Mouse (Mus musculus) liver, postnatal 0 days (tissue): Measurements from ENCODE around the gene Zbtb20. TPM values are rescaled to one million over a fixed set of nuclear protein-coding genes. Genes with fewer than 3 reads are reported as not detected.

Experiments used
- ATAC-seq: fragments of 200-750 bp; cut with Nextera tagmentation; 2 replicates; pipeline ENCODE4 v1.8.0; 2017; ENCODE audit warnings: mild to moderate bottlenecking, moderate library complexity
- DNase-seq: peaks from one replicate; pipeline ENCODE4 v3.0.0-alpha.2; 2016
- H3K27ac ChIP-seq: fragments of 300-500 bp; sonication (generic); 2 replicates; pipeline ENCODE4 v1.5.1; 2014; ENCODE audit warnings: antibody characterized with exemption, moderate library complexity, mild to moderate bottlenecking, low read depth
- H3K27me3 ChIP-seq: fragments of 300-500 bp; sonication (generic); 2 replicates; pipeline ENCODE4 v1.6.1; 2014; ENCODE audit warnings: low read length, control low read depth, mixed read lengths; ENCODE audit not compliant: insufficient read depth
- H3K36me3 ChIP-seq: fragments of 300-500 bp; sonication (generic); replicated peaks from 2 replicates; pipeline ENCODE4 v1.6.1; 2014; ENCODE audit warnings: mild to moderate bottlenecking, control low read depth, low read length, moderate library complexity, mixed read lengths; ENCODE audit not compliant: insufficient read depth
- H3K4me1 ChIP-seq: fragments of 300-500 bp; sonication (generic); 2 replicates; pipeline ENCODE4 v1.6.1; 2014; ENCODE audit warnings: antibody characterized with exemption, mild to moderate bottlenecking, control low read depth; ENCODE audit not compliant: insufficient read depth
- H3K4me2 ChIP-seq: fragments of 300-500 bp; sonication (generic); 2 replicates; pipeline ENCODE4 v1.6.1; 2014; ENCODE audit warnings: low read depth, mild to moderate bottlenecking, low read length, moderate library complexity, mixed read lengths
- H3K4me3 ChIP-seq: fragments of 300-500 bp; sonication (generic); 2 replicates; pipeline ENCODE4 v1.5.1; 2014; ENCODE audit warnings: low read depth, low read length
- H3K9ac ChIP-seq: fragments of 300-500 bp; sonication (generic); replicated peaks from 2 replicates; pipeline ENCODE4 v1.6.1; 2014; ENCODE audit warnings: mild to moderate bottlenecking, moderate library complexity
- H3K9me3 ChIP-seq: fragments of 300-500 bp; sonication (generic); 2 replicates; pipeline ENCODE4 v1.6.1; 2016; ENCODE audit warnings: mild to moderate bottlenecking, control low read depth, low read length, mixed read lengths
- CTCF ChIP-seq: sonication (generic); IDR thresholded peaks from 2 replicates; pipeline ENCODE4 v1.5.1; 2016; ENCODE audit warnings: antibody characterized with exemption, low read depth
- EP300 ChIP-seq: IDR thresholded peaks from 2 replicates; pipeline ENCODE4 v1.6.1; 2016; ENCODE audit warnings: antibody characterized with exemption, low read depth, mild to moderate bottlenecking
- WGBS: fragments of 180-500 bp; shearing (Covaris S2); extraction: QIAGEN DNeasy Blood & Tissue Kit; methylation state at CpG from one replicate; pipeline ENCODE4 v1.1.7; 2014; ENCODE audit not compliant: insufficient replicate concordance; 5-methylcytosine and 5-hydroxymethylcytosine counted together
- microRNA counts: library from miRNA; unstranded; fragments of <30 nt; microRNA quantifications from one replicate; lab custom pipeline; 2015
- microRNA-seq: library from miRNA; unstranded; fragments of <30 nt; microRNA quantifications from one replicate; pipeline ENCODE4, GENCODE M21; 2016
- polyA plus RNA-seq: library from polyadenylated mRNA; unstranded; fragments of >200 nt; fragmentation: Nextera tagmentation; extraction: Ambion mirVana; gene quantifications from 2 replicates; pipeline ENCODE4 v1.2.1, GENCODE M21; 2015

Zbtb20 gene
- polyA plus RNA-seq, 1 experiment from 2014 or later, result 9.2 TPM

GRCm38 (mm10) chr16:43690211-43690690 is 814.6 kb downstream of the Zbtb20 start:
- ATAC-seq, result no peak
- Histone ChIP-seq H3K27me3 (no peaks in the 10 kb centered on the region), H3K9ac (no peak overlapping the region), H3K9me3 (no peaks in the 10 kb centered on the region), H3K27ac (no peak overlapping the region), H3K4me2 (no peak overlapping the region), H3K4me3 (no peak overlapping the region), H3K36me3 (no peaks in the 10 kb centered on the region), H3K4me1 (no peaks in the 10 kb centered on the region)
- DNase-seq, result no peak
- TF ChIP-seq EP300 (no peak), CTCF (no peak)
- 68% methylated on average over 3 of the region's 3 CpGs for WGBS

- no peak for TF ChIP-seq CTCF
- no peak for TF ChIP-seq EP300
- ATAC-seq (no peak), DNase-seq (no peak)
- Histone ChIP-seq H3K9ac (no peak overlapping the region), H3K27ac (no peak overlapping the region), H3K9me3 (no peaks in the 10 kb centered on the region), H3K4me1 (no peaks in the 10 kb centered on the region), H3K4me3 (no peak overlapping the region), H3K36me3 (no peaks in the 10 kb centered on the region), H3K27me3 (no peaks in the 10 kb centered on the region), H3K4me2 (no peak overlapping the region)
- 75% methylated on average over 2 of the region's 2 CpGs for WGBS
Observed at GRCm38 (mm10) chr16:43690912-43691311, 815.2 kb downstream of the Zbtb20 start.

- no peak overlapping the region for H3K4me3 ChIP-seq
- no peaks in the 10 kb centered on the region for H3K4me1 ChIP-seq
- H3K9ac ChIP-seq, result no peak overlapping the region
- WGBS, result 88% methylated on average over 5 of the region's 5 CpGs
- H3K27me3 ChIP-seq, result no peaks in the 10 kb centered on the region
- no peaks in the 10 kb centered on the region for H3K9me3 ChIP-seq
- H3K36me3 ChIP-seq, result no peaks in the 10 kb centered on the region
- no peak for DNase-seq
- TF ChIP-seq EP300 (no peak), CTCF (no peak)
- H3K4me2 ChIP-seq, result no peak overlapping the region
- no peak for ATAC-seq
- no peak overlapping the region for H3K27ac ChIP-seq
Observed at GRCm38 (mm10) chr16:43691741-43692140, 816.1 kb downstream of the Zbtb20 start.

MicroRNAs within 50 kb of the gene (microRNA counts, 519-probe panel; counts per million panel counts)
- not detected for microRNA mmu-miR-568 (lab: Ali Mortazavi, UCI)

Small RNA genes within 50 kb of the gene (microRNA-seq; reads per million reads assigned to microRNA genes)
- not detected for gene Mir568
